Mouse (Mus musculus): Measurements from ENCODE around the gene Slc6a21.
A peak's percentile ranks its signal among the peaks of the same experiment; 100 is the strongest.
"Not testable (repeated sequence)": the region's sequence is repeated elsewhere in the genome, so short reads cannot be mapped to it uniquely, and the experiment has no call there.

Slc6a21 gene

GRCm38 (mm10) chr7:45255822-45256221 is 21.5 kb upstream of the Slc6a21 start:
- DNase-seq (ENCODE audit: low spot score) = not testable (repeated sequence)

- DNase-seq (ENCODE audit: low spot score) = no peak
Measured at GRCm38 (mm10) chr7:45257063-45257840, 20.1 kb upstream of the Slc6a21 start.

GRCm38 (mm10) chr7:45259281-45259680 is 18.0 kb upstream of the Slc6a21 start:
- DNase-seq (ENCODE audit: low spot score) = no peak

GRCm38 (mm10) chr7:45262266-45262665 is 15.0 kb upstream of the Slc6a21 start:
- no peak for DNase-seq (ENCODE audit: low spot score)

- no peak for DNase-seq (ENCODE audit: low spot score)
Measured at GRCm38 (mm10) chr7:45263006-45263607, 14.2 kb upstream of the Slc6a21 start.

DNA sequence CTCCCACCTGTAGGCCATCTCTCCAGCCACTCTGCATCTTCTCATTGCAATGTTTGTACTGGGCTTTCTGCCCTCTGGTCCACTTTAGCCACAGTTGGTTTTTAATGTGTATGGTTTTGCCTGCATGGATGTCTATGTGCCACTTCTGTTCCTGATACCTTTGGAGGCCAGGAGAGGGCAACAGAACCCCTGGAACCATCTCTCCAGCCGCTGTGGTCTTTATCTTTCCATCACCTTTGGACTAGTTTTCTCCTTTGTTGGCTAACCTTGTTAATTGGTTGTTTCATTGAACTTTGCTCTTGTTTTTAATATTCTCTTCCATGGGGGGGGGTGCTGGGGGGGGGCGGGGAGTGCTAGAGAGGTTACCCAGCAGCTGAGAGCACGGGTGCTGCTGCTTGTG is 13.0 kb upstream of the Slc6a21 start:
- no peak for DNase-seq (ENCODE audit: low spot score)

- DNase-seq (ENCODE audit: low spot score) = no peak
Measured at GRCm38 (mm10) chr7:45265518-45265917, 11.8 kb upstream of the Slc6a21 start.

GRCm38 (mm10) chr7:45272786-45273412 is 4.4 kb upstream of the Slc6a21 start:
- DNase-seq (ENCODE audit: low spot score) = no peak

DNA sequence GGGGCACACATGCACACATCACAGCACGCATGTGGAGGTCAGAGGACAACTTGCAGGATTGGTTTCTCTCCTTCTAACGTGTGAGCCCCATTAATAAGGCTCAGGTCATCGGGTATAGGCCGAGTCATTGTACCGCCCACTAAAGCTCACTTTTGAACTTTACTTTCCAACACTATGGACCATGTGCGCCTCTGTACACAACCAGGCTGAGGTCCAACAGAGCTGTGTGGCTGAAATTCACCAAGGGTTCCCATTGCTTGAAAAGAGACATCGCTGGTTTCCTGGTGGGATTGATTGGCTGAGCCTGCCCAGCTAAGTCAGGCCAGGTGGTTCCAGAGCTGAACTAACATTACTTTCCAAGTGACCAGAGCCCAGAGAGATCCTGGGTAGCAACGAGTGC is 3.6 kb upstream of the Slc6a21 start:
- DNase-seq (ENCODE audit: low spot score) = no peak

- DNase-seq (ENCODE audit: low spot score) = no peak
Measured at GRCm38 (mm10) chr7:45286486-45286885, 9.2 kb downstream of the Slc6a21 start.

GRCm38 (mm10) chr7:45296626-45297025 is 19.3 kb downstream of the Slc6a21 start:
- no peak for DNase-seq (ENCODE audit: low spot score)

DNA sequence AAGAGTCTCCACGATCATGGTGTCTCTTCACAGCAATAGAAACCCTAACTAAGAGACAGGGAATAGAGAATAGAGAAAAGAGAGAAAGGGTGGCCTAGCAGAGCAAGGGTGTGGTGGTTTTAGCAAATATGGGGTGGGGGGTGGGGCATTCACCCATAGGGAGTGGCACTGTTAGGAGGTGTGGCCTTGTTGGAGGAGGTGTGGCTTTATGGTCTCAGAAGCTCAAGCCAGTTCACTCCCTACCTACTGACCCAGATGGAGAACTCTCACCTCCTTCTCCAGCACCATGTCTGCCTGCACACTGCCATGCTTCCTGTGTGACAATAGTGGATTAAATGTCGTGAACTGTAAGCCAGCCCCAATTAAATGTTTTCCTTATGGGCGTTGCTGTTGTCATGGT is 20.2 kb downstream of the Slc6a21 start:
- DNase-seq (ENCODE audit: low spot score) = no peak

DNA sequence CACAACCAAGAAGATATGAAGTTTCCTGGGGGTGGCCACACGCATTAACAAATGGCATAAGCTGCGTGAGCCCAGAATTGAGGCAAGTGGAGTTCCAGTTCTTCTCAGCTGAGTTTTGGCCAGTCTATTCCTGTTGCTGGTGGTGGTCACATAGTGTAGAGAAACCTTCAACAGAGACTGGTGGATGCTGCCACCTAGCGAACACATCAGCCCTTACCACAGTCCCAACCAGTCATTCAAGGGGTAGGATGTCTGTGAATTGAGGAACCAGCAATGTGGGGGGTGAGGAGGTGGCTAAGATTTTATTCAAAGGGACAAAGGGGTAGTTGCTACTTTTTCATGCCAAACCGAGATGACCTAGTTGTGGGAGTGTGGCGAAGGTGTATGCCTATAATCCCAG is 22.4 kb downstream of the Slc6a21 start:
- no peak for DNase-seq (ENCODE audit: low spot score)

DNA sequence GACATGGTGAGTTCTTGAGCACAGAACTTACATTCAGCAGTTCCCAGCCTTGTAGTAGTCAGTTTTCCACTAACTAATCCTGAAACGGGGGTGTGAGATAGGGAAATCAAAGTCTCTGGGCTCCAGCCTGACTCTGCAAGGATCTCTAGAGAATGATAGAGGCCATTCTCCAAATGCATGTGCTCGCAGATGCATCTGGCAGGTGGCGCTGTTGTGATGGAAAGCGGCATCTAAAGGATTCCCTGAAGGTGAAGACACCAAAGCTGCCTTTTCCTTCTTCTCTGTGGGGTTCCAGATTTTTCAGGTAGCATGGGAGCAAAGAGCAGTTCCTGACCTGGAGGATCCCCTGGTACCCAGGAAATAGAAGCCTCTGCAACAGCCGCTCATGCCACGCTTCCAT is 23.0 kb downstream of the Slc6a21 start:
- no peak for DNase-seq (ENCODE audit: low spot score)

GRCm38 (mm10) chr7:45302626-45303025 is 25.3 kb downstream of the Slc6a21 start:
- DNase-seq (ENCODE audit: low spot score) = no peak

DNA sequence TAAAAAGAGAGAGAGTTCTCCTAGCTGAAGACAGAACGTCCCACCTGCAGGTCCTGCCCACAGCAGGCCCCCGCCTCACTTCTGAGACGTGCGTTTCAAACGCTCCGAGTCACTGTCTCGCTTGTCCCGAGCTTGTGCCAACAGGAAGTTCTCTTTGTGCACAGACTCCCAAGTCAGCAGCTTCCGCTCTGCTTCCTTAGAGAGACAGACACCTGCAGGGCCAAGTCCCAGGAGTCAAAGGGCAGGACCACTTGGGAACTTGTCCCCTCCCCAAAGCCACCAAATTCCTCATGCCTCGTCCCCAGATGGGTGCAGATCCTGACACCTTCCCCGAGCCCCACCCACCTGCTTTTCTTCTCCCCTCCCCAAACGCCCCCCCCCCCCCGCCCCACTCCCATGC is 27.6 kb downstream of the Slc6a21 start:
- no peak for DNase-seq (ENCODE audit: low spot score)

GRCm38 (mm10) chr7:45305275-45305674 is 28.0 kb downstream of the Slc6a21 start:
- DNase-seq (ENCODE audit: low spot score) = no peak

GRCm38 (mm10) chr7:45308551-45309240 is 31.4 kb downstream of the Slc6a21 start:
- DNase-seq (ENCODE audit: low spot score) = no peak

GRCm38 (mm10) chr7:45309455-45309854 is 32.1 kb downstream of the Slc6a21 start:
- DNase-seq (ENCODE audit: low spot score) = no peak

DNA sequence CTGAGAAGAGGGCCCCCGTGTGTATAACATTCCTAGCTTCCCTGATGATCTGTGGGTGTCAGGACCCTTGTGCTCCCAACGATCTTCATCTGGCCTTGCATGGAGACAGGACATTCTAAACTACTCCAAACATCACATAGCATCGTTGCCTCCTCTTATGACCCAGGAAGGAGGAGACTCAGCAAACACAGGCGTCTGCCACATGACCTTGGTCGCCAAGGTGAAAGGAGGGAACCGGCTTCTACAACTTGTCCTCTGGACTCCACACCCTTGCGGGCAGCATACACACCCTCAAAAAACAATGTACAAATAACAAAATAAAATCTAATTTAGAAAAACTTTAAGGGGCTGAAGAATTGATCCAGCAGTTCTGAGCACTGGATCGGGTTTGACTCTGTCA is 34.7 kb downstream of the Slc6a21 start:
- peak; percentile 62 for DNase-seq (ENCODE audit: low spot score)

DNA sequence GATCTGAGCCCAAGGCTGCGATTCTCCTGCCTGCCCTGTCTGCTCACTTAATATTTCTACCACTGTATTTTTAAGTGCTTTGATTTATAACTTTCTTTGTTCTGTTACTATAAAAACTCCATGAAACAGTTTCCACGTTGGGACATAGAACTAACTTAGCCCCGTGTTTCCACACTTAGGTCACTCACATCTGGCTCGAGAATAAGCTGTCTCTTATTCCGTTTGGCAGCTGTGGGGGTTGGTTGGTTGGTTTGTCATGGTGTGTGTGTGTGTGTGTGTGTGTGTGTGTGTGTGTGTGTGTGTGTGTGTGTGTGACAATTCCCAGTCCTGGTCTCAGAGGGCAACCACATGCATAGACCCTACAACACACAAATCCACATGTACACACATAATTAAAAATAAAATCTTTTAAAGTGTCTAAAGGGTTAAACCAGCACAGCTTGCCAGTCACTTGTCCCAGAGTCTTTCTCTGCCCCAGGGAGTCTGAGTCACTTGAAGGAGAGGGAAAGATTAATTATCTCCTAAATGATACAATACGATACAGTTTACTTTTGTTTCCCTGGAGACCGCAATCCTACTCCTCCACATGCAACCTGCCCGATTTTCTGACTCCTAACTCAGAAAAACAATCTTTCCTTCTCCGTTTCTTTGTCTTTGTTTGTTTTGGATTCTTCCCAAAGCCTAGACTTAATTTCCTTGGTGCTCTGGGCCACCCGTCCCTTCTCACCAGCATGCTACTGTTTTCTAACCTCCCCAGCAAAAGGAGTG is 35.6 kb downstream of the Slc6a21 start:
- DNase-seq (ENCODE audit: low spot score) = no peak

DNA sequence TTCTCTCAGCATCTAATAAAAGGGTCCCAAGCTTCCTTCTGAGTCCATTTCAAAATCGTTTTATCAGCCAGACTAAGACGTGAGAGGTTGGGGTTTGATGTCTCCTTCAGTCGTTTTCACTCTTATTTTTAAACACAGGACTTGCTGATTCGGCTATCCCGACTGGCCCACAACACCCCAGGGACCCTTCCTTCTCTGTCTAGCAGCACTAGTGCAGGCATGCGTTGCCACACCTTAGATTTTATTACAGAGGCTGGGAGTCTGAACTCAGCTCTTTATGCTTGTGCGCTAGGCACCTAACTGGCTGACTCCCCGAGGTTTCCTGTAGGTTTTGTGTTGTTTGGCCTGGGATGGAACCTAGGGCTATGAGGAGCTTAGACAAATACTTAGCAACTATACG is 36.2 kb downstream of the Slc6a21 start:
- no peak for DNase-seq (ENCODE audit: low spot score)
